ENCODE assay signal across 22 mouse cellular contexts in the genomic region with DNA sequence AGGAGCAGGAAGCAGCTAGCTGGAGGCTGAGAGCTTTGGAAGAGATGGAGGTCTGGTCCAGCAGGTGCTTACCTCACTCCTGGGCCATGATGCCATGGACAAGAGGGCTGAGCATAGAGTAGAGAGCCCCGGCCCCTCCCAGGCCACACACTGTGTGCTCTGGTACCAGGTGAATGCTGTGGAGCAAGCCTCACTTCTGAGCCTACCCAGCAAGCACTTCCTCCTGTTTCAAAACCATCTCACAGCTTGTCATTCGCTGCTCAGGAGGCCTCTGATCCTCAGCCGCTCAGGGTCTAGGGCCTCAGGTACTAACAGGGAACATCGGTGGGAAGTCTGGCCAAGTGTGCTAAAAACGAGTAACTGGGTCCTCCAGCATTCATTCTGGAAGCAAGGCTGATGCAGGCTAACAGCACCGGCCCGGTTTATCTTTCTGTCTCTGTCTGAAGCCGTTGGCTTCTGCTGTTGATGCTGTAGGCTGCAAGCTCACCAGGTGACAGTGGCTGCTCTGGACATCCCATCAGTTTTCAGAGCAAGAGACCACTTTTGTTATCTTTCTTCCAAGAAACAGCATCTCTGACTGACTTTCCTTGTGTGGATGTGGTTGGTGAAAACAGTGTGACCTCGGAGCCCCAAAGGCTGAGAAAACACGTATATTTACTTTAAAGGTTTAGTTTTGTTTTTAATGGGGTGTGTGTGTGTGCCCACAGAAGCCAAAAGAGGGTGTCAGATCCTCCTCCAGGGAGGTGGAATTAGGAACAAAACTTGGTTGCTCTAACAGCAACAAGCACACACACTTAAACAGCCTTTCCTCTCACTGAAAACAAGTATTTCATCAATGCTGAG. TPM values are rescaled to one million over a fixed set of nuclear protein-coding genes. Genes with fewer than 3 reads are reported as not detected.
DNase-seq lines count a peak whose midpoint lies in the region; ATAC-seq lines count a peak whose summit lies in the region.
"Had no signal": no experiment of that assay in that cellular context is flagged by ENCODE, and none has a peak within 500 bp of the region (broad histone marks: within the 10 kb centered on the region; RNA-seq: fewer than 3 reads in every experiment).

No protein-coding gene starts in this region.

- peaks cover 18% of the 10 kb centered on the region for H3K4me1 ChIP-seq in forebrain, embryonic 10.5 days
- H3K4me1 ChIP-seq in forebrain, embryonic 15.5 days, result no peaks in the 10 kb centered on the region
- H3K4me1 ChIP-seq: forebrain, embryonic 12.5 days; heart, embryonic 15.5 days; intestine, embryonic 15.5 days had no signal

- H3K27me3 ChIP-seq in forebrain, embryonic 10.5 days (ENCODE audit: poor library complexity, severe bottlenecking), result no peaks in the 10 kb centered on the region
- no peaks in the 10 kb centered on the region for H3K27me3 ChIP-seq in forebrain, embryonic 15.5 days
- H3K27me3 ChIP-seq: forebrain, embryonic 12.5 days; heart, embryonic 15.5 days; intestine, embryonic 15.5 days had no signal

- ATAC-seq in forebrain, embryonic 15.5 days (replicated peaks), result no peak
- ATAC-seq: intestine, embryonic 15.5 days had no signal

- H3K9me3 ChIP-seq in forebrain, embryonic 10.5 days, result peaks cover 6% of the 10 kb centered on the region; the same call in 1 of the 2 replicates
- no peaks in the 10 kb centered on the region for H3K9me3 ChIP-seq in forebrain, embryonic 15.5 days
- H3K9me3 ChIP-seq: heart, embryonic 15.5 days; intestine, embryonic 15.5 days had no signal

- H3K36me3 ChIP-seq in forebrain, embryonic 10.5 days (replicated peaks), result no peaks in the 10 kb centered on the region
- H3K36me3 ChIP-seq in forebrain, embryonic 15.5 days, result no peaks in the 10 kb centered on the region
- H3K36me3 ChIP-seq: forebrain, embryonic 12.5 days; heart, embryonic 15.5 days; intestine, embryonic 15.5 days had no signal

- no peak for DNase-seq in forebrain, embryonic 10.5 days (ENCODE audit: extremely low spot score, low spot score)
- peak; percentile 40 for DNase-seq in thymus, postnatal 14 days
- DNase-seq in thymus, postnatal 36 days, result no peak
- DNase-seq in induced T-regulatory cell, adult 2 months (ENCODE audit: low read depth), result peak; percentile 75
- no peak for DNase-seq in adrenal gland, postnatal 14 days
- DNase-seq in yolk sac, embryonic 10.5 days (ENCODE audit: low spot score), result no peak
- DNase-seq in ovary, postnatal 14 days (ENCODE audit: low spot score), result no peak
- DNase-seq: cerebellum, adult 2 months; gastrocnemius, postnatal 14 days; heart, adult 2 months; heart, postnatal 4 days; kidney, adult 9 months; kidney, postnatal 36 days; lung, adult 18-20 months; lung, postnatal 14 days; right cerebral cortex, postnatal 4 days had no signal

- no peak overlapping the region for H3K9ac ChIP-seq in forebrain, embryonic 15.5 days (replicated peaks)
- H3K9ac ChIP-seq: forebrain, embryonic 12.5 days; heart, embryonic 15.5 days; intestine, embryonic 15.5 days had no signal

- no peak overlapping the region for H3K4me2 ChIP-seq in forebrain, embryonic 15.5 days (replicated peaks)
- H3K4me2 ChIP-seq: forebrain, embryonic 12.5 days; heart, embryonic 15.5 days; intestine, embryonic 15.5 days had no signal

- H3K27ac ChIP-seq in forebrain, embryonic 10.5 days, result 0 out of 2 replicates have a peak overlapping the region, but pooled peaks have one; percentile 15
- no peak overlapping the region for H3K27ac ChIP-seq in forebrain, embryonic 15.5 days (replicated peaks)
- H3K27ac ChIP-seq: forebrain, embryonic 12.5 days; heart, adult 2 months; heart, embryonic 15.5 days; intestine, embryonic 15.5 days had no signal

- 70% methylated on average over 10 of the region's 10 CpGs for WGBS in forebrain, embryonic 10.5 days
- 68% methylated on average over 10 of the region's 10 CpGs for WGBS in forebrain, embryonic 15.5 days

- H3K4me3 ChIP-seq in forebrain, embryonic 10.5 days, result no peak overlapping the region
- no peak overlapping the region for H3K4me3 ChIP-seq in forebrain, embryonic 15.5 days
- H3K4me3 ChIP-seq: forebrain, embryonic 12.5 days; heart, adult 2 months; heart, embryonic 15.5 days; intestine, embryonic 15.5 days had no signal

RNA-seq across cellular contexts. Expression of a gene that starts 13.4 kb away (rescaled TPM):
- 0.09 TPM in 1 of 2 replicates, not detected in the other for polyA plus RNA-seq in forebrain, embryonic 10.5 days (2016; fragmentation: Nextera tagmentation; extraction: Ambion mirVana)
- 1.0 and 1.4 TPM in 2 replicates for polyA plus RNA-seq in forebrain, embryonic 15.5 days (2015; fragmentation: Nextera tagmentation; extraction: Ambion mirVana)
- 0.56 and 0.98 TPM in 2 replicates for total RNA-seq in adrenal gland, postnatal 14 days (2021)
- total RNA-seq: heart, adult 2 months; megakaryocyte-erythroid progenitor cell, adult 5-6 weeks had no signal
- polyA plus RNA-seq: heart, adult 2 months; liver, adult 2 months had no signal

RNA-seq across cellular contexts. Expression of a gene that starts 14.7 kb away (rescaled TPM):
- 3.1 and 6.1 TPM in 2 replicates for polyA plus RNA-seq in forebrain, embryonic 10.5 days (2016; fragmentation: Nextera tagmentation; extraction: Ambion mirVana)
- polyA plus RNA-seq in forebrain, embryonic 15.5 days (2015; fragmentation: Nextera tagmentation; extraction: Ambion mirVana), result 3.1 and 7.5 TPM in 2 replicates
- 9.0 and 44.5 TPM in 2 replicates for total RNA-seq in adrenal gland, postnatal 14 days (2021)

RNA-seq across cellular contexts. Expression of a gene that starts 26.7 kb away (rescaled TPM):
- polyA plus RNA-seq in forebrain, embryonic 10.5 days (2016; fragmentation: Nextera tagmentation; extraction: Ambion mirVana), result 8.4 and 8.8 TPM in 2 replicates
- 4.2 and 4.9 TPM in 2 replicates for polyA plus RNA-seq in forebrain, embryonic 15.5 days (2015; fragmentation: Nextera tagmentation; extraction: Ambion mirVana)
- 53.4 and 69.2 TPM in 2 replicates for total RNA-seq in adrenal gland, postnatal 14 days (2021)

RNA-seq across cellular contexts. Expression of a gene that starts 38.9 kb away (rescaled TPM):
- 4.5 TPM in 2 replicates for polyA plus RNA-seq in forebrain, embryonic 10.5 days (2016; fragmentation: Nextera tagmentation; extraction: Ambion mirVana)
- 4.1 and 5.3 TPM in 2 replicates for polyA plus RNA-seq in forebrain, embryonic 15.5 days (2015; fragmentation: Nextera tagmentation; extraction: Ambion mirVana)
- total RNA-seq in adrenal gland, postnatal 14 days (2021), result 4.6 and 12.8 TPM in 2 replicates

Comparison
In these comparisons a context has a peak if more than half of its experiments do, and no peak if none do; other contexts are left out.
1. DNase-seq: peak in thymus, postnatal 14 days (single experiment) and induced T-regulatory cell, adult 2 months (single experiment); none in forebrain, embryonic 10.5 days (single experiment), thymus, postnatal 36 days (0 of 2), adrenal gland, postnatal 14 days (single experiment), yolk sac, embryonic 10.5 days (single experiment) and ovary, postnatal 14 days (single experiment).